Mouse (Mus musculus): Measurements from ENCODE around the gene Plscr1.

Plscr1 gene

GRCm38 (mm10) chr9:92253585-92254321, 4.2 kb downstream of the Plscr1 start:
- DNase-seq (ENCODE audit: low read depth) = peak; percentile 61

- no peak for DNase-seq (ENCODE audit: low read depth)
These were observed 11.1 kb downstream of the Plscr1 start for GRCm38 (mm10) chr9:92260481-92261159.

- peak; percentile 49 for DNase-seq (ENCODE audit: low read depth)
These were observed 16.2 kb downstream of the Plscr1 start for GRCm38 (mm10) chr9:92265719-92266118.

GRCm38 (mm10) chr9:92266558-92267171, 17.1 kb downstream of the Plscr1 start:
- DNase-seq (ENCODE audit: low read depth) = no peak

GRCm38 (mm10) chr9:92267732-92268131, 18.2 kb downstream of the Plscr1 start:
- DNase-seq (ENCODE audit: low read depth) = peak; percentile 88

- peak; percentile 67 for DNase-seq (ENCODE audit: low read depth)
These were observed 20.4 kb downstream of the Plscr1 start for GRCm38 (mm10) chr9:92269829-92270404.

- peak; percentile 72 for DNase-seq (ENCODE audit: low read depth)
These were observed 21.4 kb downstream of the Plscr1 start for GRCm38 (mm10) chr9:92270927-92271326.

- DNase-seq (ENCODE audit: low read depth) = no peak
These were observed 23.1 kb downstream of the Plscr1 start for GRCm38 (mm10) chr9:92272650-92273049.

GRCm38 (mm10) chr9:92273271-92273670, 23.7 kb downstream of the Plscr1 start:
- DNase-seq (ENCODE audit: low read depth) = no peak

GRCm38 (mm10) chr9:92273956-92274762, 24.6 kb downstream of the Plscr1 start:
- DNase-seq (ENCODE audit: low read depth) = peak; percentile 98

- DNase-seq (ENCODE audit: low read depth) = no peak
These were observed 26.1 kb downstream of the Plscr1 start, which contains the start of gene Plscr2 for GRCm38 (mm10) chr9:92275486-92276207. Plscr2 (plus strand) TSS chr9:92275602.

- DNase-seq (ENCODE audit: low read depth) = no peak
These were observed 26.8 kb downstream of the Plscr1 start for GRCm38 (mm10) chr9:92276360-92276759.

- DNase-seq (ENCODE audit: low read depth) = peak; percentile 66
These were observed 30.5 kb downstream of the Plscr1 start for GRCm38 (mm10) chr9:92280048-92280447.

GRCm38 (mm10) chr9:92282563-92283171, 33.1 kb downstream of the Plscr1 start:
- DNase-seq (ENCODE audit: low read depth) = peak; percentile 49

- peak; percentile 97 for DNase-seq (ENCODE audit: low read depth)
These were observed 40.1 kb downstream of the Plscr1 start for GRCm38 (mm10) chr9:92289675-92290074.

GRCm38 (mm10) chr9:92292169-92292568, 42.6 kb downstream of the Plscr1 start:
- peak; percentile 86 for DNase-seq (ENCODE audit: low read depth)

- DNase-seq (ENCODE audit: low read depth) = no peak
These were observed 43.4 kb downstream of the Plscr1 start for GRCm38 (mm10) chr9:92292922-92293321.

GRCm38 (mm10) chr9:92293560-92294548, 44.3 kb downstream of the Plscr1 start:
- DNase-seq (ENCODE audit: low read depth) = peak; percentile 88

GRCm38 (mm10) chr9:92298288-92298687, 48.7 kb downstream of the Plscr1 start:
- DNase-seq (ENCODE audit: low read depth) = no peak
